Mouse (Mus musculus) lung, adult 2 months (tissue): ENCODE data around the gene Cpsf4l.

Source experiments
- CTCF ChIP-seq: fragments of 200-500 bp; IDR thresholded peaks from 2 replicates; pipeline ENCODE4 v1.5.1; 2011; ENCODE audit warnings: mild to moderate bottlenecking, low read length, control low read depth; ENCODE audit not compliant: insufficient read depth
- POLR2A ChIP-seq: fragments of 200-500 bp; IDR thresholded peaks from 2 replicates; pipeline ENCODE4 v1.6.1; 2011; ENCODE audit warnings: low read depth, mild to moderate bottlenecking, control low read depth, low read length, borderline replicate concordance; ENCODE audit errors: extremely low read depth

DNA sequence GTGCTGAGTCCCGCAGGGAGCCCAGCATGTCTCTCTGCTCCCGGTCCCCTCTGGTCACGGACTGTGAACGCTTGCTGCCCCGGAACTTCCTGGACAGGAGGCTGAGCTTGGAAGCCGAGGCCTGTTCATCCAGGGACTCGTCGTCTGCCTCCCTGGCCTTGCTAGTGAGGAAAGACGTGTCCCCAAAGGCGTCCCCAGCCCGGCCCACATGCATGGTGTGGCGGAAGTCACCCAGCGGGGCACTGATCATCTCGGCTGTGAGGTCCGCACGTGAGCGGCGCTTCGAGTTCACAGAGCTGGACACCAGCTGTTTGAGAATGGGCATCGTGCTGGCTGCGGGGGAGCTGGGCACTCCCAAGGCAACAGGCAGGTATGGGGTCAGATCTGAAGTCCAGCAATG, 19.4 kb upstream of the Cpsf4l start:
- no peak for TF ChIP-seq POLR2A
- no peak for TF ChIP-seq CTCF
